Mouse (Mus musculus): ENCODE data around the gene Hpse.

DNA sequence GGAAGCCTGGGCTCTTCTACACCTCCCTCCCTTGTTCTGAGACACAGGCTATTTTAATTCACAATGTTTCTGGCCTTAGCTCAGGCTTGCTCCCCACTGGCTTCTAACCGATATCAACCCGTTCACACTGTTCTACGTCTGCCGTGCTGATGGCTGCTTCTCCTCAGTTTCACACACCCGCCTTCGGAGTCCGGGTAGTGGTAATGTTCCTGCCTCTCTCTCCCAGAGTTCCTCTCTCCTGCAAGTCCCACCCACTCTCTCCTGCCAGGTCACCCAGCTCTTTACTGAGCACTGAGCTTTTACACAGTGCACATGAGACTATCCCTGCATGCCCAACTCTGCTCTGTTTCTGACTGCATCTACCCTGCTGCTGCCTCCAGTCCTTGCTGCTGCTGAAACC, 46.5 kb upstream of the Hpse start:
- TF ChIP-seq GATA1 (IDR thresholded peaks at IDR 0.05; ENCODE audit: low read length) (no peak), TAL1 (IDR thresholded peaks at IDR 0.05; ENCODE audit: low read length) (no peak)

Data from erythroblast, embryonic 14.5 days (primary cell).